Mouse (Mus musculus) liver, adult 2 months (tissue): ENCODE measurements around the gene P2rx7.

ENCODE experiments used
- CTCF ChIP-seq: fragments of 200-500 bp; IDR thresholded peaks from 2 replicates; pipeline ENCODE4 v1.5.1; 2011; ENCODE audit warnings: low read depth, low read length, control low read depth
- POLR2A ChIP-seq: fragments of 200-500 bp; IDR thresholded peaks from 2 replicates; pipeline ENCODE4 v1.6.1; 2011; ENCODE audit warnings: low read length, control low read depth; ENCODE audit not compliant: insufficient read depth; ENCODE audit errors: extremely low read depth

GRCm38 (mm10) chr5:122733881-122734280, 90.2 kb downstream of the P2rx7 start:
- TF ChIP-seq CTCF (no peak), POLR2A (no peak)
